Mouse (Mus musculus): ENCODE results near the gene Gar1. TPM values are rescaled to one million over a fixed set of nuclear protein-coding genes. Genes with fewer than 3 reads are reported as not detected.
A peak's percentile ranks its signal among the peaks of the same experiment; 100 is the strongest.

Gar1 gene
- polyA plus RNA-seq, 1 experiment from 2014 or later, result 28.1 TPM

- H3K4me1 ChIP-seq (ENCODE audit: control insufficient read depth, insufficient read depth, low read length), result no peaks in the 10 kb centered on the region
- no peak overlapping the region for H3K4me2 ChIP-seq (ENCODE audit: low read length)
- no peak overlapping the region for H3K9ac ChIP-seq (ENCODE audit: low read length)
- peaks cover 32% of the 10 kb centered on the region for H3K36me3 ChIP-seq (ENCODE audit: control insufficient read depth, insufficient read depth, low read length)
- H3K4me3 ChIP-seq (ENCODE audit: low read depth, low read length), result no peak overlapping the region
- peak; percentile 62 for ATAC-seq
- H3K27ac ChIP-seq (ENCODE audit: low read depth, low read length), result no peak overlapping the region
- no peaks in the 10 kb centered on the region for H3K27me3 ChIP-seq (replicated peaks; ENCODE audit: control insufficient read depth, insufficient read depth, low read length)
- no peaks in the 10 kb centered on the region for H3K9me3 ChIP-seq (replicated peaks; ENCODE audit: control insufficient read depth, low read length)
- WGBS, result 55% methylated on average over 5 of the region's 5 CpGs
- DNase-seq (ENCODE audit: low spot score), result peak; percentile 73
These were observed 7.9 kb downstream of the Gar1 start for GRCm38 (mm10) chr3:129823293-129823692.

GRCm38 (mm10) chr3:129822206-129822775 is 8.9 kb downstream of the Gar1 start, which contains the start of gene Rrh:
Gene Rrh, minus strand, starts transcription at chr3:129822587.
- 32% methylated on average over 11 of the region's 11 CpGs for WGBS
- peaks cover 30% of the 10 kb centered on the region for H3K36me3 ChIP-seq (ENCODE audit: control insufficient read depth, insufficient read depth, low read length)

GRCm38 (mm10) chr3:129821736-129822135 is 9.5 kb downstream of the Gar1 start:
- WGBS, result 85% methylated on average over 8 of the region's 8 CpGs

More at GRCm38 (mm10) chr3:129822206-129822775, 8.9 kb downstream of the Gar1 start, which contains the start of gene Rrh:
- no peak for DNase-seq (ENCODE audit: low spot score)
- Histone ChIP-seq H3K9ac (ENCODE audit: low read length) (no peak within 1 kb of the TSS), H3K27me3 (replicated peaks; ENCODE audit: control insufficient read depth, insufficient read depth, low read length) (no peaks in the 10 kb centered on the region), H3K4me1 (ENCODE audit: control insufficient read depth, insufficient read depth, low read length) (no peaks in the 10 kb centered on the region), H3K9me3 (replicated peaks; ENCODE audit: control insufficient read depth, low read length) (no peaks in the 10 kb centered on the region), H3K4me2 (ENCODE audit: low read length) (no peak within 1 kb of the TSS), H3K4me3 (ENCODE audit: low read depth, low read length) (no peak within 1 kb of the TSS), H3K27ac (ENCODE audit: low read depth, low read length) (no peak within 1 kb of the TSS)
- no peak for ATAC-seq

GRCm38 (mm10) chr3:129820847-129821246 is 10.3 kb downstream of the Gar1 start:
- Histone ChIP-seq H3K4me2 (ENCODE audit: low read length) (no peak overlapping the region), H3K27ac (ENCODE audit: low read depth, low read length) (no peak overlapping the region), H3K4me3 (ENCODE audit: low read depth, low read length) (no peak overlapping the region), H3K9me3 (replicated peaks; ENCODE audit: control insufficient read depth, low read length) (no peaks in the 10 kb centered on the region), H3K36me3 (ENCODE audit: control insufficient read depth, insufficient read depth, low read length) (peaks cover 21% of the 10 kb centered on the region), H3K27me3 (replicated peaks; ENCODE audit: control insufficient read depth, insufficient read depth, low read length) (no peaks in the 10 kb centered on the region), H3K4me1 (ENCODE audit: control insufficient read depth, insufficient read depth, low read length) (no peaks in the 10 kb centered on the region), H3K9ac (ENCODE audit: low read length) (no peak overlapping the region)
- ATAC-seq (no peak), DNase-seq (ENCODE audit: low spot score) (no peak)
- 55% methylated on average over 9 of the region's 9 CpGs for WGBS

More at GRCm38 (mm10) chr3:129821736-129822135, 9.5 kb downstream of the Gar1 start:
- Histone ChIP-seq H3K27ac (ENCODE audit: low read depth, low read length) (no peak overlapping the region), H3K4me2 (ENCODE audit: low read length) (no peak overlapping the region), H3K9me3 (replicated peaks; ENCODE audit: control insufficient read depth, low read length) (no peaks in the 10 kb centered on the region), H3K4me1 (ENCODE audit: control insufficient read depth, insufficient read depth, low read length) (no peaks in the 10 kb centered on the region), H3K9ac (ENCODE audit: low read length) (no peak overlapping the region), H3K27me3 (replicated peaks; ENCODE audit: control insufficient read depth, insufficient read depth, low read length) (no peaks in the 10 kb centered on the region), H3K4me3 (ENCODE audit: low read depth, low read length) (no peak overlapping the region), H3K36me3 (ENCODE audit: control insufficient read depth, insufficient read depth, low read length) (peaks cover 28% of the 10 kb centered on the region)
- ATAC-seq (no peak), DNase-seq (ENCODE audit: low spot score) (no peak)

GRCm38 (mm10) chr3:129803765-129804164 is 27.4 kb downstream of the Gar1 start, which contains the start of gene Lrit3:
Gene Lrit3, minus strand, starts transcription at chr3:129804030.
- no peak for ATAC-seq
- Histone ChIP-seq H3K4me1 (ENCODE audit: control insufficient read depth, insufficient read depth, low read length) (no peaks in the 10 kb centered on the region), H3K9me3 (replicated peaks; ENCODE audit: control insufficient read depth, low read length) (no peaks in the 10 kb centered on the region), H3K27ac (ENCODE audit: low read depth, low read length) (no peak within 1 kb of the TSS), H3K36me3 (ENCODE audit: control insufficient read depth, insufficient read depth, low read length) (no peaks in the 10 kb centered on the region), H3K4me3 (ENCODE audit: low read depth, low read length) (no peak within 1 kb of the TSS), H3K4me2 (ENCODE audit: low read length) (no peak within 1 kb of the TSS), H3K27me3 (replicated peaks; ENCODE audit: control insufficient read depth, insufficient read depth, low read length) (no peaks in the 10 kb centered on the region), H3K9ac (ENCODE audit: low read length) (no peak within 1 kb of the TSS)
- DNase-seq (ENCODE audit: low spot score), result no peak
- 75% methylated on average over 10 of the region's 10 CpGs for WGBS

GRCm38 (mm10) chr3:129799011-129799410 is 32.2 kb downstream of the Gar1 start:
- Histone ChIP-seq H3K27ac (ENCODE audit: low read depth, low read length) (no peak overlapping the region), H3K9ac (ENCODE audit: low read length) (no peak overlapping the region), H3K36me3 (ENCODE audit: control insufficient read depth, insufficient read depth, low read length) (no peaks in the 10 kb centered on the region), H3K9me3 (replicated peaks; ENCODE audit: control insufficient read depth, low read length) (no peaks in the 10 kb centered on the region), H3K4me2 (ENCODE audit: low read length) (no peak overlapping the region), H3K27me3 (replicated peaks; ENCODE audit: control insufficient read depth, insufficient read depth, low read length) (no peaks in the 10 kb centered on the region), H3K4me1 (ENCODE audit: control insufficient read depth, insufficient read depth, low read length) (no peaks in the 10 kb centered on the region), H3K4me3 (ENCODE audit: low read depth, low read length) (no peak overlapping the region)
- no peak for DNase-seq (ENCODE audit: low spot score)
- whole genome bisulfite sequencing, result 79% methylated on average over 2 of the region's 2 CpGs
- no peak for ATAC-seq

GRCm38 (mm10) chr3:129798551-129798950 is 32.6 kb downstream of the Gar1 start:
- Histone ChIP-seq H3K4me1 (ENCODE audit: control insufficient read depth, insufficient read depth, low read length) (no peaks in the 10 kb centered on the region), H3K4me2 (ENCODE audit: low read length) (no peak overlapping the region), H3K9me3 (replicated peaks; ENCODE audit: control insufficient read depth, low read length) (no peaks in the 10 kb centered on the region), H3K36me3 (ENCODE audit: control insufficient read depth, insufficient read depth, low read length) (no peaks in the 10 kb centered on the region), H3K27me3 (replicated peaks; ENCODE audit: control insufficient read depth, insufficient read depth, low read length) (no peaks in the 10 kb centered on the region), H3K27ac (ENCODE audit: low read depth, low read length) (no peak overlapping the region), H3K9ac (ENCODE audit: low read length) (no peak overlapping the region), H3K4me3 (ENCODE audit: low read depth, low read length) (no peak overlapping the region)
- ATAC-seq (no peak), DNase-seq (ENCODE audit: low spot score) (no peak)
- WGBS, result 87% methylated on average over 11 of the region's 11 CpGs

GRCm38 (mm10) chr3:129797341-129797740 is 33.9 kb downstream of the Gar1 start:
- no peak for DNase-seq (ENCODE audit: low spot score)

GRCm38 (mm10) chr3:129793801-129794200 is 37.4 kb downstream of the Gar1 start:
- Histone ChIP-seq H3K9ac (ENCODE audit: low read length) (no peak overlapping the region), H3K4me3 (ENCODE audit: low read depth, low read length) (no peak overlapping the region), H3K4me1 (ENCODE audit: control insufficient read depth, insufficient read depth, low read length) (no peaks in the 10 kb centered on the region), H3K9me3 (replicated peaks; ENCODE audit: control insufficient read depth, low read length) (no peaks in the 10 kb centered on the region), H3K4me2 (ENCODE audit: low read length) (no peak overlapping the region), H3K36me3 (ENCODE audit: control insufficient read depth, insufficient read depth, low read length) (no peaks in the 10 kb centered on the region), H3K27me3 (replicated peaks; ENCODE audit: control insufficient read depth, insufficient read depth, low read length) (no peaks in the 10 kb centered on the region), H3K27ac (ENCODE audit: low read depth, low read length) (no peak overlapping the region)
- no peak for ATAC-seq
- 88% methylated on average over 5 of the region's 5 CpGs for WGBS
- no peak for DNase-seq (ENCODE audit: low spot score)

More at GRCm38 (mm10) chr3:129797341-129797740, 33.9 kb downstream of the Gar1 start:
- H3K4me1 ChIP-seq (ENCODE audit: control insufficient read depth, insufficient read depth, low read length), result no peaks in the 10 kb centered on the region
- WGBS, result 85% methylated on average over 5 of the region's 5 CpGs
- no peak overlapping the region for H3K4me2 ChIP-seq (ENCODE audit: low read length)
- no peak overlapping the region for H3K27ac ChIP-seq (ENCODE audit: low read depth, low read length)
- H3K9ac ChIP-seq (ENCODE audit: low read length), result no peak overlapping the region
- no peak overlapping the region for H3K4me3 ChIP-seq (ENCODE audit: low read depth, low read length)
- no peak for ATAC-seq
- H3K36me3 ChIP-seq (ENCODE audit: control insufficient read depth, insufficient read depth, low read length), result no peaks in the 10 kb centered on the region
- H3K27me3 ChIP-seq (replicated peaks; ENCODE audit: control insufficient read depth, insufficient read depth, low read length), result no peaks in the 10 kb centered on the region
- no peaks in the 10 kb centered on the region for H3K9me3 ChIP-seq (replicated peaks; ENCODE audit: control insufficient read depth, low read length)

All from forebrain, embryonic 14.5 days (tissue).